Mouse (Mus musculus) liver, embryonic 16.5 days (tissue): ENCODE measurements around the gene Cwc25. TPM values are rescaled to one million over a fixed set of nuclear protein-coding genes. Genes with fewer than 3 reads are reported as not detected.

ENCODE experiments used
- ATAC-seq: fragments of 200-750 bp; cut with Nextera tagmentation; 2 replicates; pipeline ENCODE4 v1.8.0; 2017; ENCODE audit warnings: low read depth, mild to moderate bottlenecking, moderate number of reproducible peaks, moderate library complexity
- H3K27ac ChIP-seq: fragments of 300-500 bp; sonication (generic); 2 replicates; pipeline ENCODE4 v1.5.1; 2014; ENCODE audit warnings: mild to moderate bottlenecking, low read length
- H3K27me3 ChIP-seq: fragments of 300-500 bp; sonication (generic); 2 replicates; pipeline ENCODE4 v1.6.1; 2014; ENCODE audit warnings: low read depth, low read length, mixed read lengths; ENCODE audit not compliant: control insufficient read depth, insufficient read depth
- H3K36me3 ChIP-seq: fragments of 300-500 bp; sonication (generic); 2 replicates; pipeline ENCODE4 v1.6.1; 2014; ENCODE audit warnings: mild to moderate bottlenecking; ENCODE audit not compliant: control insufficient read depth, insufficient read depth
- H3K4me1 ChIP-seq: fragments of 300-500 bp; sonication (generic); 2 replicates; pipeline ENCODE4 v1.6.1; 2014; ENCODE audit warnings: low read depth, low read length, mixed read lengths; ENCODE audit not compliant: control insufficient read depth
- H3K4me2 ChIP-seq: fragments of 300-500 bp; sonication (generic); 2 replicates; pipeline ENCODE4 v1.6.1; 2014; ENCODE audit warnings: low read depth, low read length, mixed read lengths
- H3K4me3 ChIP-seq: fragments of 300-500 bp; sonication (generic); 2 replicates; pipeline ENCODE4 v1.5.1; 2014; ENCODE audit warnings: low read depth, mild to moderate bottlenecking, low read length
- H3K9ac ChIP-seq: fragments of 300-500 bp; sonication (generic); 2 replicates; pipeline ENCODE4 v1.6.1; 2014; ENCODE audit warnings: low read depth, low read length
- H3K9me3 ChIP-seq: fragments of 300-500 bp; sonication (generic); replicated peaks from 2 replicates; pipeline ENCODE4 v1.6.1; 2016; ENCODE audit warnings: low read length; ENCODE audit not compliant: control insufficient read depth
- WGBS: fragments of 180-500 bp; shearing (Covaris S2); extraction: QIAGEN DNeasy Blood & Tissue Kit; methylation state at CpG from one replicate; pipeline ENCODE4 v1.1.7; 2014; ENCODE audit not compliant: insufficient replicate concordance; 5-methylcytosine and 5-hydroxymethylcytosine counted together
- polyA plus RNA-seq: library from polyadenylated mRNA; unstranded; fragments of >200 nt; fragmentation: Nextera tagmentation; extraction: Ambion mirVana; gene quantifications from 2 replicates; pipeline ENCODE4 v1.2.1, GENCODE M21; 2015

Gene Cwc25
- polyA plus RNA-seq, result 5.4 and 6.0 TPM in 2 replicates

GRCm38 (mm10) chr11:97766154-97766881, at the start of gene Cwc25:
Gene Cwc25, minus strand, starts transcription at chr11:97766556.
- peak within 1 kb of the TSS; percentile 92 for H3K27ac ChIP-seq
- H3K4me2 ChIP-seq, result peak within 1 kb of the TSS; percentile 81
- no peaks in the 10 kb centered on the region; the same call in 1 of the 2 replicates for H3K27me3 ChIP-seq
- peak within 1 kb of the TSS; percentile 96 for H3K4me3 ChIP-seq
- H3K9ac ChIP-seq, result peak within 1 kb of the TSS; percentile 95
- peaks cover 16% of the 10 kb centered on the region for H3K36me3 ChIP-seq
- WGBS, result under 1% methylated on average over 38 of the region's 38 CpGs
- ATAC-seq, result peak; percentile 95
- peaks cover 9% of the 10 kb centered on the region for H3K4me1 ChIP-seq
- no peaks in the 10 kb centered on the region for H3K9me3 ChIP-seq

GRCm38 (mm10) chr11:97815736-97816135, 49.4 kb upstream of the Cwc25 start:
- no peak overlapping the region for H3K4me2 ChIP-seq
- no peak for ATAC-seq
- peaks cover 60% of the 10 kb centered on the region for H3K4me1 ChIP-seq
- WGBS, result 65% methylated on average over 11 of the region's 11 CpGs
- no peaks in the 10 kb centered on the region for H3K27me3 ChIP-seq
- H3K9ac ChIP-seq, result no peak overlapping the region
- H3K36me3 ChIP-seq, result no peaks in the 10 kb centered on the region
- no peaks in the 10 kb centered on the region for H3K9me3 ChIP-seq
- no peak overlapping the region for H3K4me3 ChIP-seq
- H3K27ac ChIP-seq, result peak overlapping the region; percentile 14; the same call in 1 of the 2 replicates

- Histone ChIP-seq H3K36me3 (no peaks in the 10 kb centered on the region), H3K9ac (no peak overlapping the region), H3K4me3 (no peak overlapping the region), H3K9me3 (no peaks in the 10 kb centered on the region), H3K4me1 (peaks cover 64% of the 10 kb centered on the region), H3K27me3 (no peaks in the 10 kb centered on the region), H3K27ac (no peak overlapping the region), H3K4me2 (no peak overlapping the region)
- ATAC-seq, result no peak
- WGBS, result 70% methylated on average over 16 of the region's 17 CpGs
These were observed 47.6 kb upstream of the Cwc25 start for GRCm38 (mm10) chr11:97813746-97814515.

GRCm38 (mm10) chr11:97813085-97813484, 46.7 kb upstream of the Cwc25 start:
- peaks cover 64% of the 10 kb centered on the region for H3K4me1 ChIP-seq
- no peak overlapping the region for H3K4me2 ChIP-seq
- H3K27me3 ChIP-seq, result no peaks in the 10 kb centered on the region
- no peaks in the 10 kb centered on the region for H3K9me3 ChIP-seq
- no peak overlapping the region for H3K9ac ChIP-seq
- H3K27ac ChIP-seq, result no peak overlapping the region
- ATAC-seq, result no peak
- no peaks in the 10 kb centered on the region for H3K36me3 ChIP-seq
- no peak overlapping the region for H3K4me3 ChIP-seq
- 64% methylated on average over 7 of the region's 7 CpGs for WGBS

GRCm38 (mm10) chr11:97812491-97812921, 46.1 kb upstream of the Cwc25 start:
- WGBS, result 70% methylated on average over 3 of the region's 3 CpGs
- H3K4me1 ChIP-seq, result peaks cover 61% of the 10 kb centered on the region
- no peak for ATAC-seq
- no peaks in the 10 kb centered on the region for H3K36me3 ChIP-seq
- H3K9me3 ChIP-seq, result no peaks in the 10 kb centered on the region
- H3K4me2 ChIP-seq, result no peak overlapping the region
- no peak overlapping the region for H3K4me3 ChIP-seq
- H3K27me3 ChIP-seq, result no peaks in the 10 kb centered on the region
- H3K27ac ChIP-seq, result no peak overlapping the region
- no peak overlapping the region for H3K9ac ChIP-seq

- Histone ChIP-seq H3K36me3 (no peaks in the 10 kb centered on the region), H3K27ac (peak overlapping the region; percentile 38; the same call in 1 of the 2 replicates), H3K4me1 (peaks cover 54% of the 10 kb centered on the region), H3K27me3 (no peaks in the 10 kb centered on the region), H3K4me2 (no peak overlapping the region), H3K4me3 (no peak overlapping the region), H3K9me3 (no peaks in the 10 kb centered on the region), H3K9ac (no peak overlapping the region)
- ATAC-seq, result peak; percentile 65
- WGBS, result 61% methylated on average over 12 of the region's 13 CpGs
These were observed 45.4 kb upstream of the Cwc25 start for GRCm38 (mm10) chr11:97811569-97812362.

GRCm38 (mm10) chr11:97810970-97811369, 44.6 kb upstream of the Cwc25 start:
- H3K4me3 ChIP-seq, result no peak overlapping the region
- no peaks in the 10 kb centered on the region for H3K9me3 ChIP-seq
- H3K27me3 ChIP-seq, result no peaks in the 10 kb centered on the region
- no peak overlapping the region for H3K27ac ChIP-seq
- H3K9ac ChIP-seq, result no peak overlapping the region
- 66% methylated on average over 3 of the region's 3 CpGs for WGBS
- no peak overlapping the region for H3K4me2 ChIP-seq
- H3K36me3 ChIP-seq, result no peaks in the 10 kb centered on the region
- no peak for ATAC-seq
- peaks cover 51% of the 10 kb centered on the region for H3K4me1 ChIP-seq

GRCm38 (mm10) chr11:97810356-97810755, 44.0 kb upstream of the Cwc25 start:
- no peak overlapping the region for H3K27ac ChIP-seq
- no peaks in the 10 kb centered on the region for H3K9me3 ChIP-seq
- H3K4me2 ChIP-seq, result no peak overlapping the region
- no peak overlapping the region for H3K9ac ChIP-seq
- WGBS, result 31% methylated on average over 7 of the region's 7 CpGs
- ATAC-seq, result no peak
- H3K4me3 ChIP-seq, result no peak overlapping the region
- peaks cover 51% of the 10 kb centered on the region for H3K4me1 ChIP-seq
- H3K36me3 ChIP-seq, result no peaks in the 10 kb centered on the region
- no peaks in the 10 kb centered on the region for H3K27me3 ChIP-seq
